Mouse (Mus musculus): ENCODE results near the gene Xrcc1. TPM values are rescaled to one million over a fixed set of nuclear protein-coding genes. Genes with fewer than 3 reads are reported as not detected.

Xrcc1 gene
- 54.6 and 58.7 TPM in 2 replicates for polyA plus RNA-seq (2012; ENCODE audit: insufficient read depth, insufficient read length, missing spikeins)

- TF ChIP-seq POLR2A (IDR thresholded peaks at IDR 0.05; ENCODE audit: borderline replicate concordance, low read depth, low read length) (no peak), CTCF (IDR thresholded peaks at IDR 0.05; ENCODE audit: low read depth, low read length) (no peak)
- Histone ChIP-seq H3K4me1 (ENCODE audit: control insufficient read depth, insufficient read depth, low read length) (peaks cover 15% of the 10 kb centered on the region), H3K4me3 (ENCODE audit: insufficient read depth, low read length) (peak within 1 kb of the TSS; percentile 94), H3K27ac (ENCODE audit: insufficient read depth, low read depth, low read length) (peak within 1 kb of the TSS; percentile 64)
These were observed at the start of gene Xrcc1, which contains the start of gene Pinlyp for GRCm38 (mm10) chr7:24546068-24546614. TSS of gene Xrcc1 (plus strand) at chr7:24546289. TSS of gene Pinlyp (minus strand) at chr7:24546118.

GRCm38 (mm10) chr7:24499856-24500577 lies 46.1 kb upstream of the Xrcc1 start:
- H3K27ac ChIP-seq (ENCODE audit: insufficient read depth, low read depth, low read length): no peak overlapping the region
- TF ChIP-seq CTCF (IDR thresholded peaks at IDR 0.05; ENCODE audit: low read depth, low read length) (no peak), POLR2A (IDR thresholded peaks at IDR 0.05; ENCODE audit: borderline replicate concordance, low read depth, low read length) (no peak)
- H3K4me1 ChIP-seq (ENCODE audit: control insufficient read depth, insufficient read depth, low read length): no peaks in the 10 kb centered on the region
- H3K4me3 ChIP-seq (ENCODE audit: insufficient read depth, low read length): no peak overlapping the region

GRCm38 (mm10) chr7:24500929-24501328 lies 45.2 kb upstream of the Xrcc1 start:
- Histone ChIP-seq H3K4me1 (ENCODE audit: control insufficient read depth, insufficient read depth, low read length) (no peaks in the 10 kb centered on the region), H3K4me3 (ENCODE audit: insufficient read depth, low read length) (no peak overlapping the region), H3K27ac (ENCODE audit: insufficient read depth, low read depth, low read length) (no peak overlapping the region)
- TF ChIP-seq CTCF (IDR thresholded peaks at IDR 0.05; ENCODE audit: low read depth, low read length): no peak
- TF ChIP-seq POLR2A (IDR thresholded peaks at IDR 0.05; ENCODE audit: borderline replicate concordance, low read depth, low read length): no peak

GRCm38 (mm10) chr7:24501492-24501891 lies 44.6 kb upstream of the Xrcc1 start:
- no peak overlapping the region for H3K27ac ChIP-seq (ENCODE audit: insufficient read depth, low read depth, low read length)
- no peak overlapping the region for H3K4me3 ChIP-seq (ENCODE audit: insufficient read depth, low read length)
- no peaks in the 10 kb centered on the region for H3K4me1 ChIP-seq (ENCODE audit: control insufficient read depth, insufficient read depth, low read length)
- no peak for TF ChIP-seq POLR2A (IDR thresholded peaks at IDR 0.05; ENCODE audit: borderline replicate concordance, low read depth, low read length)
- peak; percentile 52; the same call in 1 of the 2 replicates for TF ChIP-seq CTCF (IDR thresholded peaks at IDR 0.05; ENCODE audit: low read depth, low read length)

- Histone ChIP-seq H3K4me3 (ENCODE audit: insufficient read depth, low read length) (no peak overlapping the region), H3K4me1 (ENCODE audit: control insufficient read depth, insufficient read depth, low read length) (peaks cover 5% of the 10 kb centered on the region; the same call in 1 of the 2 replicates), H3K27ac (ENCODE audit: insufficient read depth, low read depth, low read length) (no peak overlapping the region)
- TF ChIP-seq CTCF (IDR thresholded peaks at IDR 0.05; ENCODE audit: low read depth, low read length) (no peak), POLR2A (IDR thresholded peaks at IDR 0.05; ENCODE audit: borderline replicate concordance, low read depth, low read length) (no peak)
These were observed 42.1 kb upstream of the Xrcc1 start for GRCm38 (mm10) chr7:24504004-24504403.

GRCm38 (mm10) chr7:24504868-24505267 lies 41.2 kb upstream of the Xrcc1 start:
- TF ChIP-seq POLR2A (IDR thresholded peaks at IDR 0.05; ENCODE audit: borderline replicate concordance, low read depth, low read length) (no peak), CTCF (IDR thresholded peaks at IDR 0.05; ENCODE audit: low read depth, low read length) (no peak)
- Histone ChIP-seq H3K4me1 (ENCODE audit: control insufficient read depth, insufficient read depth, low read length) (peaks cover 10% of the 10 kb centered on the region), H3K27ac (ENCODE audit: insufficient read depth, low read depth, low read length) (no peak overlapping the region), H3K4me3 (ENCODE audit: insufficient read depth, low read length) (no peak overlapping the region)

GRCm38 (mm10) chr7:24505447-24506064 lies 40.5 kb upstream of the Xrcc1 start:
- Histone ChIP-seq H3K27ac (ENCODE audit: insufficient read depth, low read depth, low read length) (no peak overlapping the region), H3K4me1 (ENCODE audit: control insufficient read depth, insufficient read depth, low read length) (peaks cover 10% of the 10 kb centered on the region), H3K4me3 (ENCODE audit: insufficient read depth, low read length) (no peak overlapping the region)
- TF ChIP-seq CTCF (IDR thresholded peaks at IDR 0.05; ENCODE audit: low read depth, low read length): no peak

- Histone ChIP-seq H3K27ac (ENCODE audit: insufficient read depth, low read depth, low read length) (no peak overlapping the region), H3K4me1 (ENCODE audit: control insufficient read depth, insufficient read depth, low read length) (peaks cover 10% of the 10 kb centered on the region), H3K4me3 (ENCODE audit: insufficient read depth, low read length) (no peak overlapping the region; the same call in 1 of the 2 replicates)
- TF ChIP-seq CTCF (IDR thresholded peaks at IDR 0.05; ENCODE audit: low read depth, low read length): no peak
- no peak for TF ChIP-seq POLR2A (IDR thresholded peaks at IDR 0.05; ENCODE audit: borderline replicate concordance, low read depth, low read length)
These were observed 40.0 kb upstream of the Xrcc1 start for GRCm38 (mm10) chr7:24506065-24506459.

GRCm38 (mm10) chr7:24506476-24506837 lies 39.6 kb upstream of the Xrcc1 start:
- H3K4me3 ChIP-seq (ENCODE audit: insufficient read depth, low read length): peak overlapping the region; percentile 89
- H3K27ac ChIP-seq (ENCODE audit: insufficient read depth, low read depth, low read length): no peak overlapping the region
- H3K4me1 ChIP-seq (ENCODE audit: control insufficient read depth, insufficient read depth, low read length): peaks cover 11% of the 10 kb centered on the region
- no peak for TF ChIP-seq CTCF (IDR thresholded peaks at IDR 0.05; ENCODE audit: low read depth, low read length)
- TF ChIP-seq POLR2A (IDR thresholded peaks at IDR 0.05; ENCODE audit: borderline replicate concordance, low read depth, low read length): no peak

All from bone marrow macrophage, adult 2 months (primary cell).